Mouse (Mus musculus): ENCODE measurements around the gene Myog. TPM values are rescaled to one million over a fixed set of nuclear protein-coding genes. Genes with fewer than 3 reads are reported as not detected.

The Myog gene
- total and polyA plus RNA-seq, 2 experiments from 2014 or later = 0.19 to 0.29 TPM

DNA sequence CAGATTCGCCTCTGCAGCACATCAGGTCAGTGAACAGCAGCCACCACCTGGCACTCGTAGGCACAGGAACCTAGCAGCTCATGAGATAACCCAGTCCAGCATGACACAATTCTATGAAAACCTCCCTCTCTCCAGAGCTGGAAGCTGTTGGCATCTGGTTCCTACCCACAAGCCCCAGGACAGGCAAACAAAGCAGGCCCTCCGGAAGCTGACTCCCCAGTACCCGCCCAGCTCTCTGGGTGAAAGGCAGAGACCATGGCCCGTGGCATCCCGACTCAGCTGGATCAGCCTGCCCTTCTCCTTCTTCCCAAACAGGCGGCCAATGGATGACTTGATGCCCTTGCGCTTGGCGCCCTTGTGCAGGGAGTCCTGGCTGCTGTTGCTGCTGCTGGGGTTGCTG, 26.6 kb downstream of the Myog start:
- no peaks in the 10 kb centered on the region for H3K27me3 ChIP-seq (ENCODE audit: insufficient read depth, low read length)
- no peak for TF ChIP-seq CTCF (IDR thresholded peaks at IDR 0.05; ENCODE audit: low read depth)
- 0 out of 2 replicates have a peak, but pooled peaks cover 4% of the 10 kb centered on the region for H3K4me1 ChIP-seq (ENCODE audit: insufficient read depth)
- no peak for DNase-seq
- no peak overlapping the region for H3K4me3 ChIP-seq (ENCODE audit: low read depth, low read length)
- H3K36me3 ChIP-seq (ENCODE audit: insufficient read depth) = peaks cover 30% of the 10 kb centered on the region; the same call in 1 of the 2 replicates
- ATAC-seq = no peak
- H3K9ac ChIP-seq = no peak overlapping the region
- WGBS = 84% methylated on average over 9 of the region's 9 CpGs
- H3K4me2 ChIP-seq (ENCODE audit: low read depth) = no peak overlapping the region
- no peaks in the 10 kb centered on the region for H3K9me3 ChIP-seq (ENCODE audit: low read length)
- no peak overlapping the region for H3K27ac ChIP-seq (ENCODE audit: low read depth, low read length)

DNA sequence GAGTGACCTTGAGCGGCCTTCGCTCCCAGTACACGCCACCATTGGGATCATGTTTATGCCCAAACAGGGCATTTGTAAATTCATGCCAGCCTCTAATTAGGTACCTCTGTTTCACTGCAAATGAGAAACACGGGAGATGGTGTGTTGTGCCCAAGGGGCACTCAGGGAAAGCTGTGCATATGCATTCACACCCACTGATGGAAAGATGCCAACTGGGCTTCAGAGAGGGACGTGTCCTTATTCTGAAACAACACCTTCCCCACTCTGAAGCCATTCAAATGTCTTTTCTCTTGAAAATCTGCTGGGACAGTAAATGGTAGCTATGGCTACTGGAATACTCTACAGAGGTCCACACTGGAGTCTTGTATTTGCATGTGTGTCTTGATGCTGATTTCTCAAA, 28.5 kb downstream of the Myog start:
- no peak overlapping the region for H3K4me3 ChIP-seq (ENCODE audit: low read depth, low read length)
- no peak for DNase-seq
- H3K9me3 ChIP-seq (ENCODE audit: low read length) = no peaks in the 10 kb centered on the region
- WGBS = 43% methylated on average over 5 of the region's 5 CpGs
- H3K4me2 ChIP-seq (ENCODE audit: low read depth) = no peak overlapping the region
- H3K36me3 ChIP-seq (ENCODE audit: insufficient read depth) = peaks cover 22% of the 10 kb centered on the region
- H3K27me3 ChIP-seq (ENCODE audit: insufficient read depth, low read length) = no peaks in the 10 kb centered on the region
- no peak overlapping the region for H3K27ac ChIP-seq (ENCODE audit: low read depth, low read length)
- H3K4me1 ChIP-seq (ENCODE audit: insufficient read depth) = 0 out of 2 replicates have a peak, but pooled peaks cover 4% of the 10 kb centered on the region
- ATAC-seq = no peak
- H3K9ac ChIP-seq = no peak overlapping the region
- TF ChIP-seq CTCF (IDR thresholded peaks at IDR 0.05; ENCODE audit: low read depth) = no peak

DNA sequence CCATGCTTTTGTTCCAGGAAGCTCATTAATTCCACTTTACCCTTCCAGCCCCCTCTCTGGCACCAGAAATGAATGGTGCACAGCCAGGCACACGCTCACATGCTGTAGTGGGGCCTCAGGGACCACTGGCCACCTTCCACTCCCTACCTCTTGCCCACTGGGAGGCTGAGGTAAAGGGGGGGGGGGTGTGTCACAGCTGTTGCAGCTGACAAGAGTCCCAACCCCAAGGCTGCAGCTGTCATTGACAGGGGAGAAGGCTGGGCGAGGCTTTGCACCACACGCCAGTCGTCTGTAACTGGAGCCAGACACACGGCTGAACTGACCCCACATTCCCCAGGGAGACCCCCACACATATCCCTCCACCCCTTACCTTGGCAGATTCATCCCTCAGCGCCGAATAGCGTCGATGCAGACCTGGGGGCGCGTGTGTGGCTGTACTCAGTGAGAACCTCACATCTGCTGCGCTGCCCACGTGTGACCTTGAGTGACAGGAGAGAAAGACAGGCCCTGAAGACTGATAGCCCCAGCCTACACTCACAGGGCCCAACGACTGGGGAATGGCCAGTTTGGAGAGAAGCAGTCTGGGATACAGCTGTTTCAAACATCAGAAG, 31.0 kb downstream of the Myog start:
- 0 out of 2 replicates have a peak, but pooled peaks cover 4% of the 10 kb centered on the region for H3K4me1 ChIP-seq (ENCODE audit: insufficient read depth)
- H3K4me3 ChIP-seq (ENCODE audit: low read depth, low read length) = no peak overlapping the region
- H3K9ac ChIP-seq = no peak overlapping the region
- peaks cover 18% of the 10 kb centered on the region for H3K36me3 ChIP-seq (ENCODE audit: insufficient read depth)
- H3K9me3 ChIP-seq (ENCODE audit: low read length) = no peaks in the 10 kb centered on the region
- no peak for DNase-seq
- H3K4me2 ChIP-seq (ENCODE audit: low read depth) = no peak overlapping the region
- H3K27me3 ChIP-seq (ENCODE audit: insufficient read depth, low read length) = no peaks in the 10 kb centered on the region
- ATAC-seq = no peak
- TF ChIP-seq CTCF (IDR thresholded peaks at IDR 0.05; ENCODE audit: low read depth) = no peak
- WGBS = 63% methylated on average over 14 of the region's 14 CpGs
- no peak overlapping the region for H3K27ac ChIP-seq (ENCODE audit: low read depth, low read length)

DNA sequence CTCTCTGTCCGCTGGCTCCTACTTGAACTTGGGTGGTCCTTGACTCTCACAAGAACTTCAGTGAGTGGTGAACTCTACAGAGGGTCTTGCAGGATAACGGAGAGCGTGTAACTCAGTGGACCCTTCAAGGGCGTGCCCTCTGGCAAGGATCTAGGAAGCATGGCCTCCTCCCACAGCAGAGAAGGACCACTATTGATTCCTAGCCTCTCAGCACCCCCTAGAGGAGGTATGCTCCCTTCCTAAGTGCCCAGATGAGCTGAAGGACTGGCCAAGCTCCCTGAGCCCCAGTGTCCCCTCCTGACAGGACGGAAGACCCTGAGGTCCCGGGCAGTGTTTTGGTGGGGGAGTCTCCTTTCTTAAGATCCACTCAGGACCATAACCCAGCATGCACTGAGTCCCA, 32.8 kb downstream of the Myog start:
- 88% methylated on average over 6 of the region's 6 CpGs for WGBS
- peak; percentile 62 for TF ChIP-seq CTCF (IDR thresholded peaks at IDR 0.05; ENCODE audit: low read depth)
- Histone ChIP-seq H3K9ac (no peak overlapping the region), H3K27me3 (ENCODE audit: insufficient read depth, low read length) (no peaks in the 10 kb centered on the region), H3K36me3 (ENCODE audit: insufficient read depth) (peaks cover 17% of the 10 kb centered on the region), H3K4me1 (ENCODE audit: insufficient read depth) (0 out of 2 replicates have a peak, but pooled peaks cover 4% of the 10 kb centered on the region), H3K27ac (ENCODE audit: low read depth, low read length) (no peak overlapping the region), H3K9me3 (ENCODE audit: low read length) (no peaks in the 10 kb centered on the region), H3K4me3 (ENCODE audit: low read depth, low read length) (no peak overlapping the region), H3K4me2 (ENCODE audit: low read depth) (no peak overlapping the region)
- ATAC-seq = peak; percentile 58; the same call in 1 of the 2 replicates
- DNase-seq = no peak

DNA sequence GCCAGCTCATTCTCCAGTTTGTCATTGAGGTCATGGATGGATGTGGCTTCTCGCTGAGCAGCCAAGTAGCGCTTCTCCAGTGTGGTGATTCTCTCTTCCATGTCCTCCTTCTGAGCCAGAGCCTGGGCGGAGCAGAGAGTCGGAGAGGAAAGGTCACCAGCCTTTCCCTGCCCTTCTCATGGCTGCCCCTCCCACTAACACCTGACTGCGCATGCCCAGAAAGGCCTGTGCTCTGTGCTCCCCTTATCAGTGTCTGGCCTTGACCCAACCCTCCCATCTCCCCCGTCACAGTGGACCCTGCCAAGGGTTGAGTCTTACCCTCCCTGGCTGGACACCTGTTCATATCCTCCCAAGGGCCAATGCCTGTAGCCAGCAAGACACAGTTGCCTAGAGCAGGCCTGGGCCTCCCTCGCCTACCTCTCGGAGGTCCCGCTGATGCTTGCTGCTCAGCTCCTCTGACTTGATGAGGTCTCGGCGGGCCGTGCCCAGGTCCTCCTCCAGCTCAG, 37.1 kb downstream of the Myog start:
- DNase-seq (no peak), ATAC-seq (no peak)
- Histone ChIP-seq H3K9me3 (ENCODE audit: low read length) (no peaks in the 10 kb centered on the region), H3K27me3 (ENCODE audit: insufficient read depth, low read length) (no peaks in the 10 kb centered on the region), H3K27ac (ENCODE audit: low read depth, low read length) (no peak overlapping the region), H3K4me3 (ENCODE audit: low read depth, low read length) (no peak overlapping the region), H3K4me1 (ENCODE audit: insufficient read depth) (no peaks in the 10 kb centered on the region), H3K9ac (no peak overlapping the region), H3K4me2 (ENCODE audit: low read depth) (no peak overlapping the region), H3K36me3 (ENCODE audit: insufficient read depth) (peaks cover 13% of the 10 kb centered on the region)
- WGBS = 95% methylated on average over 12 of the region's 12 CpGs
- TF ChIP-seq CTCF (IDR thresholded peaks at IDR 0.05; ENCODE audit: low read depth) = no peak

DNA sequence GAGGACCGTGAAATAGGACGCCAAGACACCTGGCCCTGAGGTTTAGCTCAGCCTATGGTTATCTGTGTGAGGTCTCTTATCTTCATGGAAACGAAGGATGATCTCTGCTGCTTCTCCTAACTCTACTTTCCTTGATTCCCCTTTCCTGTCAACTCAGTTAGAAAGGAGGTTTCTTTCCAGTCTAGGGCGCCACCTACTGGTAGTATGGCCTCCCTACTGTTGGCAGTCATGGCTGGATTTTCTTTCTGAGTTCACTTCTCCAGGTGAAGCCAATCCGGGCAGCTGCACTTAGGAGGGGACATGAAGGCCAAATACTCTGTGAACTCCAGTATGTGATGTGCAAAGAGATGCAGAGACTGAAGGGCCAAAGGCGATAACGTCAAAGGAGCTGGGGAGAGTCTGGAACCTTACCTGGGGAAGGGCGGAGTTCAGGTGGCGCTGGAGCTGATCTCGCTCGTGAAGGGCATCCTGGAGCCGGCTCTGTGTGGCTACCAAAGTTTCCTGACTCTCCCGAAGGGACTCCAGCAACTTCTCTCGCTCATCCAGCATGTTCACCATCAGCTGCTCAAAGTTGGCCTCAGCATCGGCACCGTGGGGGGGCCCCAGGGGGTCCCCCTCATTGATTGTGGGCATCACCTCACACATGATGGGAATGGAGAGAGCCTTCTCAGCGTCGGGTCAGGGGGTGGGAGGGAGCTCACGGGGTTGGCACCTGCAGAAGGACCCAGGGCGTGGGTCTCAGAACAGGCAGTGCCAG, 42.3 kb downstream of the Myog start:
- WGBS = 60% methylated on average over 20 of the region's 20 CpGs
- Histone ChIP-seq H3K27ac (ENCODE audit: low read depth, low read length) (no peak overlapping the region), H3K36me3 (ENCODE audit: insufficient read depth) (peaks cover 6% of the 10 kb centered on the region; the same call in 1 of the 2 replicates), H3K4me1 (ENCODE audit: insufficient read depth) (no peaks in the 10 kb centered on the region), H3K9me3 (ENCODE audit: low read length) (no peaks in the 10 kb centered on the region), H3K27me3 (ENCODE audit: insufficient read depth, low read length) (no peaks in the 10 kb centered on the region), H3K4me3 (ENCODE audit: low read depth, low read length) (no peak overlapping the region), H3K9ac (no peak overlapping the region), H3K4me2 (ENCODE audit: low read depth) (no peak overlapping the region)
- peak; percentile 91 for DNase-seq
- peak; percentile 34 for ATAC-seq
- peak; percentile 96 for TF ChIP-seq CTCF (IDR thresholded peaks at IDR 0.05; ENCODE audit: low read depth)

DNA sequence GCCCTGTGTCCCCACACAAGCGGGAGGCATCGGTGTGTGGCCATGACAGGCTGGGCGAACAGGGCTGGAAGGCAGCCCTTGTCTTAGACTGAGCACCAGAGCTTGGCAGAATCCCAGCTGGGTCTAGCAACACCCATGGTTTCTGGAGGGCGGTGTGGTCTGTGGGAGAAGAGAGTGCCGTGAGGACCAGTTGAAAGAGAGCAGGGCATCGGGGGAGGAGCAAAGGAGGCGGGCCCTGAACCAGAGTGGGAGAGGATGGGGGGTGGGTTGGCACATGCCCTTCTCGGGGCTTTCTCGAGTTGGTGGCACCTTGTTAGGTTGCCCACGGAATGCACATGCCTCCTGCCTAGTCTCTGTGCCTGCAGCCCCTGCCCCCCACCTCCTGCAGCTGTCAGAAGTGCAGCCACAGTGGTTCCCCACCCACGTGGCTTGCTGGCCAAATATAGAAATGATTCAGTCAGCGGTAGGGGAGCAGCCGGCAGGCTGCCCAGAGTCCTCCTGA, 43.0 kb downstream of the Myog start, which contains the start of gene Ppfia4:
Ppfia4 (minus strand) TSS at position 159 of the 502 bp plus-strand sequence.
- Histone ChIP-seq H3K4me3 (ENCODE audit: low read depth, low read length) (no peak within 1 kb of the TSS), H3K27me3 (ENCODE audit: insufficient read depth, low read length) (no peaks in the 10 kb centered on the region), H3K36me3 (ENCODE audit: insufficient read depth) (no peaks in the 10 kb centered on the region), H3K9ac (no peak within 1 kb of the TSS), H3K27ac (ENCODE audit: low read depth, low read length) (no peak within 1 kb of the TSS), H3K4me2 (ENCODE audit: low read depth) (no peak within 1 kb of the TSS), H3K4me1 (ENCODE audit: insufficient read depth) (no peaks in the 10 kb centered on the region), H3K9me3 (ENCODE audit: low read length) (no peaks in the 10 kb centered on the region)
- DNase-seq = peak; percentile 67
- 33% methylated on average over 13 of the region's 13 CpGs for WGBS
- no peak for TF ChIP-seq CTCF (IDR thresholded peaks at IDR 0.05; ENCODE audit: low read depth)
- peak; percentile 48 for ATAC-seq

All from forebrain, postnatal 0 days (tissue).